Mouse (Mus musculus) retina, embryonic 14.5 days (tissue): ENCODE results near the gene Mylk.
"Not testable (repeated sequence)": the region's sequence is repeated elsewhere in the genome, so short reads cannot be mapped to it uniquely, and the experiment has no call there.

Source experiments
- DNase-seq: peaks from one replicate; pipeline ENCODE4 v3.0.0-alpha.2; 2015; ENCODE audit warnings: low spot score

Mylk gene

GRCm38 (mm10) chr16:34745065-34745585 is at the start of gene Mylk:
Mylk (plus strand) TSS chr16:34745210.
- DNase-seq = peak; percentile 92

- DNase-seq = not testable (repeated sequence)
These were observed 46.3 kb upstream of the Mylk start for GRCm38 (mm10) chr16:34698721-34699120.

GRCm38 (mm10) chr16:34700165-34700827 is 44.7 kb upstream of the Mylk start:
- DNase-seq = peak; percentile 88

GRCm38 (mm10) chr16:34700828-34701216 is 44.2 kb upstream of the Mylk start:
- DNase-seq = no peak

- DNase-seq = no peak
These were observed 39.0 kb upstream of the Mylk start for GRCm38 (mm10) chr16:34706019-34706418.

GRCm38 (mm10) chr16:34706487-34706946 is 38.5 kb upstream of the Mylk start:
- DNase-seq = no peak

- DNase-seq = peak; percentile 35
These were observed 33.5 kb upstream of the Mylk start for GRCm38 (mm10) chr16:34711481-34711880.

- DNase-seq = no peak
These were observed 19.9 kb upstream of the Mylk start for GRCm38 (mm10) chr16:34725156-34725555.

- not testable (repeated sequence) for DNase-seq
These were observed 16.4 kb upstream of the Mylk start for GRCm38 (mm10) chr16:34728610-34729009.

- DNase-seq = no peak
These were observed 15.6 kb upstream of the Mylk start for GRCm38 (mm10) chr16:34729371-34729770.

GRCm38 (mm10) chr16:34738656-34739233 is 6.3 kb upstream of the Mylk start:
- no peak for DNase-seq

GRCm38 (mm10) chr16:34742930-34743329 is 2.1 kb upstream of the Mylk start:
- DNase-seq = no peak

- peak; percentile 62 for DNase-seq
These were observed 3.2 kb downstream of the Mylk start for GRCm38 (mm10) chr16:34748081-34748720.

GRCm38 (mm10) chr16:34749536-34749935 is 4.5 kb downstream of the Mylk start:
- no peak for DNase-seq

GRCm38 (mm10) chr16:34752026-34752425 is 7.0 kb downstream of the Mylk start:
- DNase-seq = peak; percentile 68

- no peak for DNase-seq
These were observed 8.0 kb downstream of the Mylk start for GRCm38 (mm10) chr16:34752977-34753376.

- peak; percentile 32 for DNase-seq
These were observed 12.0 kb downstream of the Mylk start for GRCm38 (mm10) chr16:34756991-34757390.

GRCm38 (mm10) chr16:34758205-34758604 is 13.2 kb downstream of the Mylk start:
- peak; percentile 28 for DNase-seq

- DNase-seq = no peak
These were observed 19.1 kb downstream of the Mylk start for GRCm38 (mm10) chr16:34763959-34764591.

- DNase-seq = no peak
These were observed 20.7 kb downstream of the Mylk start for GRCm38 (mm10) chr16:34765666-34766065.

- no peak for DNase-seq
These were observed 21.2 kb downstream of the Mylk start for GRCm38 (mm10) chr16:34766193-34766592.

GRCm38 (mm10) chr16:34767443-34767842 is 22.4 kb downstream of the Mylk start:
- DNase-seq = no peak
